Mouse (Mus musculus): ENCODE measurements around the gene Gm12184. TPM values are rescaled to one million over a fixed set of nuclear protein-coding genes. Genes with fewer than 3 reads are reported as not detected.
"Not testable (repeated sequence)": the region's sequence is repeated elsewhere in the genome, so short reads cannot be mapped to it uniquely, and the experiment has no call there.

Gm12184 gene
- 1 to 10 TPM; 1.4 to 3.1 (median 1.8) TPM for total RNA-seq (2022)

- DNase-seq (ENCODE audit: low spot score in 2 of 2), result not testable (repeated sequence)
Measured at GRCm38 (mm10) chr11:48825979-48826751, at the start of gene Gm12184, which contains the start of gene Trim7. Gene Gm12184, minus strand, starts transcription at chr11:48826655. Gene Trim7, plus strand, starts transcription at chr11:48826140.

- DNase-seq (ENCODE audit: low spot score in 2 of 2), result not testable (repeated sequence)
Measured at GRCm38 (mm10) chr11:48875343-48875837, 48.9 kb upstream of the Gm12184 start.

DNA sequence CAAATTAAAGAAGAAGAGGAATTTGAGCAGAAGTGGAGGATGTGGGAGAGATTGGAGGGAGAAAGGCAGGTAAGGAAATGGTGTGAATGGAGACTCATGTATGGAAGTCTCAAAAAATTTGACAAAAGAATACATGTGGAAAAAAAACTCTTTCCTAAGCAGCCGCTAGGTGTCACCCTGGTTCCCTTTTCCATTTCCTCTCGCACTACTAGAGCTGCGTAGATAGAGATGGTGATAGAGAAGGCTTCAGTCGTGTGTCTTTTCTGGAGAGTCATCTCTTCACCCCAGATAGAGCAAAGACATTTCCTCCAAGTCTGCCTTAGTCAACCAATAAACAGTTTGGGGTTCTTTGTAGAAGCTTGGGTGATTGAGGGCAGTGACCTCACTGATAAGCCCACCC is 48.0 kb upstream of the Gm12184 start:
- no peak for DNase-seq (ENCODE audit: low spot score in 2 of 2)

GRCm38 (mm10) chr11:48873591-48874290 is 47.3 kb upstream of the Gm12184 start:
- DNase-seq (ENCODE audit: low spot score in 2 of 2), result no peak

- DNase-seq (ENCODE audit: low spot score in 2 of 2), result no peak
Measured at GRCm38 (mm10) chr11:48872695-48873300, 46.3 kb upstream of the Gm12184 start.

- peak; percentile 44 to 54 for DNase-seq (ENCODE audit: low spot score in 2 of 2)
Measured at GRCm38 (mm10) chr11:48871817-48872541, 45.5 kb upstream of the Gm12184 start.

DNA sequence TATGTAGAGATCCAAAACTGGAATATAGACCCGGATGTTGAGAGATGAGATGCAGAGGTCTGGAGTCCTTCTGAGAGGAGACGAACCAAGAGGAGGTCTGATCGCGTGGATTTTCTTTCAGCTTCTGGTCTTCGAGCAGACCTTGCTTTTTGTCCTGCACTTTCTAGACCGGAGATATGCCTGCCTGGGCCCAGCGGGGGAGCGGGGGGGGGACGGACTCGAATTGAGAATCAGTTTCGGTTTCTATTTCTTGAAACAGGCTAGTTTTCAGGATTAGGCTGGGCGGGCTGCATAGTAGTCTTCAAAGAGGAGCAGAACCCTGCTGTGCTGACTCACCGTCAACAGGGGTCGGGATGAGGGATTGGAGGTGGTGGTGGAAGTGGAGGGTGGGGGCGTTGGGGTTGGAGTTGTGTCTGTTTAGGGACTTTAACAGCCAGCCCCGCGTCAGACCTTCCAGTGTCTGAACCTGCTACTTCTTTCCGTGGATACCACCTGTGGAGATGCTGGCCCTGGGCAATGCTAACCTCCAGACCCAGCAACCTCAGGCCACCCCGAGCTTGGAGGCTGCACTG is 44.8 kb upstream of the Gm12184 start, which contains the start of gene Irgm1:
Gene Irgm1, minus strand, starts transcription at position 483 of the 572 bp plus-strand sequence.
- peak; percentile 54 to 56 for DNase-seq (ENCODE audit: low spot score in 2 of 2)

- DNase-seq (ENCODE audit: low spot score in 2 of 2), result no peak
Measured at GRCm38 (mm10) chr11:48870781-48871180, 44.3 kb upstream of the Gm12184 start.

DNA sequence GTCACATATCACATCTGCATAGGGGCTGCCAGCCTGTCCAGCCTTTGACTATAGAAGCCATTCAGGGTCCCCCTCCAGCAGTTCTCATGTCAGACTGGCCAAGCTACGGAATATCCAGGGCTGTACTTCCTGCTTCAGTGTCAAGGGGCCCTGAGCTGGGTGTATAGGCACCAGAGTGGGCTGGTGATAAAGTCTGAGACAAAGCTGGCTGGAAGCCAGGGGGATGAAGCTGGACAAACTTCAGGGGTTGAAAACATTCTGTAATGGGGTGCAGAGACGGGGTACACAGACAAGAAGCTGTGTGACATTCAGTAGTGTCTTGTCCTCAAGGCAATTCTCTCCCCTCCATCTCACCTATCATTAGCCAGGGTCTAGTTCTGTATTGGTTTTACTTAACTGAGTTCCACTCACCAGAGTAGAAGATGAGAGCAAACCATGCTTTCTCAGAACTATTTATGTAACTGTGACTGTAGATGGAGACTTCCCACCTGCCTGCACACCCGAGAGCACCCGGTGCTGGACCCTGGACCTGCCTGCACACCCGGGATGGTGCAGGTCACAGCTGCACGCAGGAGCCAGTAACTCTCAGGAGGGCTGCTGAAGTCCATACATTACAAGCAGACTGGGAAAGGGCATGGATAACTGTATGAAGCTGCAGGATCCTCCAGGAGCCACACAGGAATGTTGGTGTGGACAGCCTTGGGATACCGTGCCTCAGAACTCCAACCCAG is 43.1 kb upstream of the Gm12184 start:
- DNase-seq (ENCODE audit: low spot score in 2 of 2), result no peak

- no peak for DNase-seq (ENCODE audit: low spot score in 2 of 2)
Measured at GRCm38 (mm10) chr11:48866481-48866880, 40.0 kb upstream of the Gm12184 start.

GRCm38 (mm10) chr11:48863808-48864207 is 37.4 kb upstream of the Gm12184 start:
- no peak for DNase-seq (ENCODE audit: low spot score in 2 of 2)

GRCm38 (mm10) chr11:48862784-48863319 is 36.4 kb upstream of the Gm12184 start:
- DNase-seq (ENCODE audit: low spot score in 2 of 2), result no peak

GRCm38 (mm10) chr11:48859014-48859413 is 32.6 kb upstream of the Gm12184 start:
- no peak for DNase-seq (ENCODE audit: low spot score in 2 of 2)

GRCm38 (mm10) chr11:48853474-48854180 is 27.2 kb upstream of the Gm12184 start:
- DNase-seq (ENCODE audit: low spot score in 2 of 2), result peak; percentile 81

GRCm38 (mm10) chr11:48852624-48853473 is 26.4 kb upstream of the Gm12184 start:
- DNase-seq (ENCODE audit: low spot score in 2 of 2), result no peak

DNA sequence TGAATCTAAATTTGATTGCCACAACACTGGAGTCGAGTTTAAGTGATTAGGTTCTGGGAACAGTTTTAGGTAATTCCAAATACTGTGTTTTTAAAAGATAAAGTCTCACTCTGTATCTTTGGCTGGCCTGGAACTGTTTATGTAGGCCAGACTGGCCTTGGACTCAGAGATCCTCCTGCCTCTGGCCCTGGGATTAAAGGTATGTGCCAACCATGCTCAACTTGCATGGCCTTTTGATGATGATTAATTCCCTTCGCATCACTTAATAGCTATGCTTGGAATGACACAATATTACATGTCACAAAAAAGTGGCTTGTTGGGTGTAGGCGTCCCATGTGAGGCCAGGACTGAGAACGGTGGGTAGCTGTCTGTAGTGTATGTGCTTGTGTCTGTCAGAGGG is 25.7 kb upstream of the Gm12184 start:
- no peak for DNase-seq (ENCODE audit: low spot score in 2 of 2)

DNA sequence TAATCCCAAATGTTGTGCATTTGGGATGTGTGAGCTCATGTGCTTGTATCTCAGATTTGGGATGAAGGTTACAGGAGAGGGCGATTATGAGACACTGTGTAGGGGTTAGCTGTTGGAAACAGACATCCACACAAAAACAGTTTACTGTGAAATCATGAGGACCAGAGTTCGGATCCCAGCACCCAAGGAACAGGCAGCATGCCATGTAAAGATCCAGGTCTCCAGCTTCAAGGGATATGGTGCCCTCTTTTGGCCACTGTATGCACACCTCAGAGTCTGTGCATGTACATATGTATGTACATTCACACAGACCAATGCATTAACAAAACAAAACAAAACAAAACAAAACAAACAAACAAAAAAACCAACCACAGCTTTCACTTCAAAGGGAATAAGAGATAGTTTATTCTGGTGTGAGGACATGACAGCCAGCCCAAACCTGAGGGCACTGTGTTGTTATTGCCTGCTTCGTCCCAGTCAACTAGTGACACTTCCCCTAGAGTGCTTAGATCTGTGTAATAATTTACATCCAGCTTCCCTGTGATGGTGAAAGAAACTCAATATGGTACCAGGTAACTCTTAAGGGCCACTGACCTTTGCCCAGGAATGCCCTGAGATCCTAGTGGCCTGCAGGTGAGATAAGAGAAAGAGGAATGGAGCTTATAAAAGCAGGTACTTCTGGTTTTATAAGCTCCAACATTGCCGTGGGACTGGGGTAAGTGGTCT is 25.0 kb upstream of the Gm12184 start:
- DNase-seq (ENCODE audit: low spot score in 2 of 2), result no peak

DNA sequence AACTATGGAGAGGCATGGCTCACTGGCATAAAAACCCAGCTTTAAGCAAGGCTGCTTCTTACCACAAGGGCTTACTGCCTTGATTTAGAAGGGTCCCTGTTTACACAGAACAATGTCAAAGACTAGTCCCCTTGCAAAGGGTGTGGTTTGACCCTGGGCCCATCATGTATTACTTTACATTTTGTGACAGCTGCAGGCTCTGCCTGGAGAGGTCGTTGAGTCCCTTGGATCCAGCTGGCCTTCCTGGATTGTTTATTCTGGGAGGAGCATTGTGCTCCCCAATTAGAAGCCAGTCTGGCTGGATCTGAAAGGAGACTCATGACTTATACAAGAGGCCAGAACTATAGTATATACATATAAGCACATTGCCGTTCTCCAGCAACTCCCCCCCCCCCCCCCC is 23.8 kb upstream of the Gm12184 start:
- no peak for DNase-seq (ENCODE audit: low spot score in 2 of 2)

Data from gastrocnemius, adult 8-10 months (tissue).